Mouse (Mus musculus): ENCODE measurements around the gene Casp14. TPM values are rescaled to one million over a fixed set of nuclear protein-coding genes. Genes with fewer than 3 reads are reported as not detected.
A peak's percentile ranks its signal among the peaks of the same experiment; 100 is the strongest.

Casp14 gene
- total RNA-seq (2021) = not detected
- long read RNA-seq, experiment 1 = 0 reads
- long read RNA-seq, experiment 2 = 0 reads

DNA sequence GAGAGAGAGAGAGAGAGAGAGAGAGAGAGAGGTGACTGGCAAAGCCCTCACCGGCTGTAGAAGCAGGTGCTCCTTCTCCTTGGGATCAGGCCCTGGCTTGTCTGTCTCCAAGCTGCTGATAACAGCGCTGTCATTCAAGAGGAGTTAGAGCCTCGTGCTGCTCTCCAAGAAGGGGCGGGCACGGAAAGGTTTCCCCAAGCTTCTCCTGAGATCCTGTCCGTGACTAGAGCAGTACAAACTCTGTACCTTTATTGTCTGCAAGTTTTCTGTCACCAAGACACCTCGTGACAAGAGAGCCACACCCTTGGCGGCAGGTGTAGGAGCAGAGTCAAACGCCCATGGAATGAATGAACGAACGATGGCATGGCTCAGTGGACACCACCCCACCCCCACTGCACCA lies at the start of gene Casp14:
Casp14 (minus strand) TSS at position 239 of the 400 bp plus-strand sequence.
- DNase-seq = no peak
- intact Hi-C loops (cut with DNase I; ENCODE audit: low total_unique reads) = no loop called here

DNA sequence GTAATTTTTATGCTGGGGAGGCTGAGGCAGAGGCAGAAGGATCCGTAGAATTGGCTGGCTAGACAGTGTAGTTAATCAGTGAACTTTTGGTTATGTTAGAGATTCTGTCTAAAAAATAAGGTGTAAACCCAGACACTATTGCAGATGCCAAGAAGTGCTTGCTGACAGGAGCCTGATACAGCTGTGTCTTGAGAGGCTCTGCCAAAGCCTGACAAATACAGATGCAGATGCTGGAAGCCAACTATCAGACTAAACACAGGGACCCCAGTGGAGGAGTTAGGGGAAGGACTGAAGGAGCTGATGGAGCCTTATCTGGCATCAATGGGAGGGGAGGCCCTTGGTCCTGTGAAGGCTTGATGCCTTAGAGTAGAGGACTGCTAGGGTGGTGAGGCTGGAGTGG lies 47.5 kb upstream of the Casp14 start:
- DNase-seq = no peak
- intact Hi-C loops (cut with DNase I; ENCODE audit: low total_unique reads) = no loop called here

DNA sequence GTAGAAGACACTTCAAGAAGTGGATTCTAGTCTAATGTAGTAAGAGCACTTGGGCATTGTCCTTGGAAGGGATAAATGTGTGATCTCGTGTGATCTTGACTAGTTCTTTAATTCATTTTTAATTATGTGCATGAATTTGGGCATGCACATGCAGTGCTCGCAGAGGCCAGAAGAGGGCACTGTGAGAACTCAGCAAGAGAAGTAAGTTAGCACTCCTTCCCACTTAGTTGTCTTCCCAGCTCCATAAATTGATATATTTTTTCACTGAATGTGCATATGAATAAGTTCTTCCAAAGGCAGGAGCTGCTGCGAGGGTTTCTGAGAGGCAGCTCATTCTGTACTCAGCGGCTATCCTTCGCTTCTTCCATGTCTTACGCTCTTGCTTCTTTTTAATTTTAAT lies 37.9 kb upstream of the Casp14 start:
- peak; percentile 42 for DNase-seq
- intact Hi-C loops (cut with DNase I; ENCODE audit: low total_unique reads) = no loop called here

DNA sequence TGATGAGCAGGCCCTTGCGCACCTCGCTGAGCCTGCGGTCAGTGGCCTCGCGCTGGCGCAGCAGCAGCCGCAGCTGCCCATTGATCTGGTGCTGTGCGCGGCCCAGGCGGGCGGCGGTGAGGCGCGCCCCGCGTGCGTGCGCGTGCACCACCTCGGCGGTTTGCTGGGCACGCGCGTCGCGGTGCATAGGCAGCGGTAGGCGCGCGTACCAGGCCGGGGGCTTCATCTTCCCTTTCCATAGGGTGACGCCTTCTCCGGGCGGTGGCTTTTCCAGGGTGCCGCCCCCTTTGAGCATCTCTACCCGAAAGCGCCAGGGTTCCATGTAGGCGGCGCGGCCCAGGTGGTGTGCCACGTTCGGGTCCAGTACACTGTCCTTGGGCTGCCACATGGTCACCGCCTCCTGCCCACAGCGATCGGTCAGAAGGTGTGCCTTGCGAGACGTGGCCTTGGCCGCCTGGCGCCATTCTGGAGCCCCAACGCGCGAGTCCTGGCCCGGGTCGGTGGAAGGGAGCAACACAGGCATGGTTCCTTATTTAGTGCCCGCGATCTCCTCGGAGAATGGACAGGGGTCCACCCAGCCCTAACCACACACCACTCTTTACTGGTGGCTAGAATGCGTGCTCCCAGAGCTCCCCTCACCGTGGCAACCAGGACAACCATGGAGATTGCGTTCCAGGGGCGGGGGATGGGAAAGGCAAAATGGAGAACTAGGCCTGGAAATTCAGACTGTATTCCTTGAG lies 34.5 kb upstream of the Casp14 start, which contains the start of gene Ccdc105:
Ccdc105 (minus strand) TSS at position 614 of the 740 bp plus-strand sequence.
- intact Hi-C loops (cut with DNase I; ENCODE audit: low total_unique reads) = no loop called here
- DNase-seq = peak; percentile 30

DNA sequence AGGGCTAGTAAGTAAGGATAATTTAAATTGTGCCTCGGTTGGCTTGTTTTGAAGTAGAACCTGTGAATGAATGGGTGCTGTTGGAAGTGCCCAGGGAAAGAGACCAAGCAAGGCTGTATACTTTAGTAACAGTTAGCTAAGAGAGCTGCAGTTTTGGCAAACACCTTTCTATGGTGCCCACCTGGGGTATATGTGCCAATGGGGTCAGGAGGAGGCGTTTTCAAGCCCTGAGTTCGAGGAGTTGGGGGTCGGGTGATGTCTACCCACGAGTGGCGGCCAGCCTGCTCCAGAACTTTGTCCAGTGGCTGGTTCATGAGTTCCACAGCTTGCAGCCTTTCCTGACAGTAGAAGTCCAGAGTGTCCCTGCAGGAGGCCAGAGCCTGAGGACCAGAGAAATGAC lies 30.9 kb upstream of the Casp14 start:
- DNase-seq = no peak
- intact Hi-C loops (cut with DNase I; ENCODE audit: low total_unique reads) = no loop called here

DNA sequence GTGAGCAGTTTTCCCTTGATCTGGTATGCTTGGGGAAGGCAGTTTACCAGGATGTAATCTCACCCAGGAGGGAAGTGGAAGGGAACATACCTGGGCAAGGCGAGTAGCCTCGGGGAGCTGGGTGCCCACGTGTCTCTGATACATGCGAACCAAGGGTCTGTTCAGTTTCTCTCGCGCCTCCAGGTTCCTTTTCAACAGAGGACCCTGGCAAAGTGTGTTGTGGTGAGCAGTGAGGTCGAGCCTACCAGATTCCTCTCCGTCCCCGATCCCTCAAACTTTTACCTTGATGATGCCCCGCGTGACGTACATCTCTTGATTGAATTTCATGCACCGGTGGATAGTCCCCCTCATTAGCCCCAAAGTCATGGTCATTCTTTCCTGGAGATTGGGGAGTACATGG lies 30.1 kb upstream of the Casp14 start:
- intact Hi-C loops (cut with DNase I; ENCODE audit: low total_unique reads) = no loop called here
- DNase-seq = no peak

DNA sequence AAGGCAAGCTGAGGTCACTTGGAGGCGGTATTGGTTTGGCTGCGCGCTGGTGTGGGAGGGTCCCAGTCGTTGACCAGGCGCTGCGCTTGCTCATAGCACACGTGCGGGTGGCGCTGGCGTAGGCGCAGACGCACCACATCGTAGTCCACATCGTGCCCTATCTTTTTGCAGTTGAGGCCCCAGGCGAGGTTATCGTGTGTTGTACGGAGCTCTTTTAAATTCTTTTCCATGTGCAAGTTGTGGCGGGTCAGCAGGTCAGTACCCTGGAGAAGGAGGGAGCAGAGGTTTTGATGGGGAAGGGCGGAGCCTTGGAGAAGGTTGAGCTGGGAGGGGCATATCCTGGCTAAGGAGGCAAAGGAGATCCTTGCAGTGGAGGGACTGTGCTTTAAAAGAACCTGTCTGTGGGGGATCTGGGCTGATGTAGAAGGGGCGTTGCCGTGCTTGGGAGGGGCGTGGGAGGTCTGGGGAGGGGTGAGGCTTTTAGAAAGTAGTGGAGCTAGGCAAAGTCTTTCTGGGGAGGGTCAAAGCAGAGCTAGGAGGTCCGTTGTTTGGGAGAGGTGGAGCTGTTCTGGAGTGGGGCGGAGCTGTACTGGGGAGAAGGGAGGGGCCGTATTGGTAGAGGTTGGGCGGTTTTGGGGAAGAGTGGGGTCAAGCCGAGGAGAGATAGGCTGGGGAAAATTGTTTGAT lies 29.1 kb upstream of the Casp14 start:
- intact Hi-C loops (cut with DNase I; ENCODE audit: low total_unique reads) = no loop called here

DNA sequence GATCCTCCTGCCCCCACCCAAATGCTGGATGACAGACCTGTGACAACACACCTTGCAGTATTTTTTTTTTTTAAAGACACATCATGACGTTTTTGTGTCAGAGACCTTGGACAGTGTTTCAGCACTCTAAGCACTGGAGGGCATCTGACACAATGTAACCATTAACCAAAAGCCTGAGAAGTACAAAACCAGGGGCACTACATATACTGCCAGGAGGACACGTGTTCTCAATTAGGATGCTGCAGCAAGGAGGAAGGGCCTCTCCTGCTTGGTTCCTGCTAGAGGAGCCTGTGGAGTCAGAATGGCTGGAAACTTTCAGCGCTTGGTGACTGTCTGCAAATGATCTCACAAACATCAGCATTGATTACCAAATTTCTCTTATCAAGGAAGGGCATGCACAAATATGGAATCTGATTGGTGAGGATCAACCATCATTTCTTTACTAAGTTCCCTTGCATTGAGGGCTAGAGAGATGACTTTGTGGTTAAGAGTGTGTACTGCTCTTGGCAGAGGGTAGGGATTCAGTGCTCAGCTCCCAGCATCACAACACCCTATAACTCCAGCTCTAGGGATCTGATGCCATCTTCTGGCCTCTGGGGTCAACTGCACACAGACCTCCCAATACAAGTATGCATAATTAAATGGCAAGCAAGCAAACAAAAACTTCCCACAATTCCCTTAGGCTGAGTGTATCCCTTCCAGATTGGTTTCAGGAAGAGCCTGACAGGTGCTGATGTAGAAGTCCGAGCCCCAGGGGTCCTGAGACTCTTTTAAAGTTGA lies 27.5 kb upstream of the Casp14 start:
- DNase-seq = no peak
- intact Hi-C loops (cut with DNase I; ENCODE audit: low total_unique reads) = no loop called here

More for the DNA sequence above, 29.1 kb upstream of the Casp14 start:
- no peak for DNase-seq

DNA sequence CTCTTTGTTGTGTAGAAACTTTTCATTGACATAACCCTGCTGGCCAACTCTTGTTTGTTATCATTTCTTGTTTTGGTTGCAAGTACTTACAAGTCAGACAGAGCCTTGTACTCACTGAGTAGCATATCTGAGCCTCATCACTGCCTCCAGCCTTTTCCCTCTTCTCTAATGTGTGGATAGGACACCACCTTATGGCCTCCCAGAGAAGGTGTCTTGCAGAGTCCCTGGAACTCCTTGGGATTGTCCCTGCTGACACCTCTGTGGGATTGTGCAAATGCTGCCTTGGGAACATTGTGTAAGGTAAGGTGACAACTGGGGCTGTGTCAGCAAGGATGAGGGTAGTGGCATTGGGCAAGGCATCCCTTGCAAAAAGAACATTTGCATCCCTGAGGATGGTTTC lies 25.6 kb upstream of the Casp14 start:
- no peak for DNase-seq
- intact Hi-C loops (cut with DNase I; ENCODE audit: low total_unique reads) = no loop called here

DNA sequence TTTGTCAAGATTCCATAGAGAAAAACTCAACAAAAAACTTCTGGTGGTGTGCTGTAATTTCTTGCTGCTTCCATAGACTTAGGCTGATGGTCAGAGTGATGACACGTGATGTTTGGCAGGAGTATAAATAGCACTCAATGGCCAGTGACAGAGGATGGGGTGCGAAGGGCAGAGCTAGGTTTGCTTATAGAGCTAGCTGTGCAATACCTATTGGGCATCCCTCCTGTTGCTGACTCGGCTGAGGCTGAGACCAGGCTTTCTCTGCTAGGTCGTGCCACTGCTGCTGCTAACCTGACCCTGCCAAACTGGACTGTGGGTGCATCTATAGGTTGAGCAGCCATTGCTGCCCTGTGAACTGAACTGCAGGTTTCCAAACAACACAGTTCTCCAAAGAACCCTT lies 21.7 kb upstream of the Casp14 start:
- intact Hi-C loops (cut with DNase I; ENCODE audit: low total_unique reads) = no loop called here
- DNase-seq = no peak

DNA sequence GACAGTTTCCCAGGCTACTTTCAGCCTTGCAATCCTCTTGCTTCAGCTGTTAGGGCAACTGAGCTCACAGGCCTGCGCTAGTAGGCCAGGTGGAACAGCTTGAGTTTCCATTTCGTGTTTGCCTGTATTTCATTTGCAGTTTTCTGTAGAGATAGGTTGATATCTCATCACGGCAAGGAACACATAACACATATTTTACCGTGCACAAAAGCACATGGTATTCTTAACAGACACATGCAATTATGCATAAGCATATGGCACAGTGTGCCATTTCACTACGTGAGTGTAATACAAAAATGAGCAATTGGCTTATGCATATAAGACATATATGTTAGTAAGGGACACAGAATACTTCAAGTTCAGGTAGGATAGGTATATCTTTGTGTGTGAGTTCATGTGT lies 9.8 kb upstream of the Casp14 start:
- intact Hi-C loops (cut with DNase I; ENCODE audit: low total_unique reads) = no loop called here
- no peak for DNase-seq

DNA sequence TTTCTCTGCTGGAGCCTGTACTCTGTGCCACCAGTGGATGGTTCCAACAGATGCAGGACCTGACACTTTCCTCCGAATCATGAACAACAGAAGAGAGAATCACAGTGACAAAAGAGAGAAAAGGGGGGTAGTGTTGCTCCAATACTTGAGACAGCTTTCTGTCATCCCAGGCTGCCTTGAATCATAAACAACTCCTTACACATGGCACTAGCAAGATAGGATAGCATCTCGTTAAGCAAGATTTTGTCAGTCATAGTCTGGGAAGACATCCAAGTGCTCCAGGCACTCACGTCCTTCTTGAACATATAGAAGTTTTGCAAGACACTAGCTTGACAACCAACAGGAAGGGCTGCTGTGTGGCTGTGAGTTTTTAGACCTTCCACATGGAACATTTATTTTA lies 8.9 kb upstream of the Casp14 start:
- DNase-seq = no peak
- intact Hi-C loops (cut with DNase I; ENCODE audit: low total_unique reads) = no loop called here

DNA sequence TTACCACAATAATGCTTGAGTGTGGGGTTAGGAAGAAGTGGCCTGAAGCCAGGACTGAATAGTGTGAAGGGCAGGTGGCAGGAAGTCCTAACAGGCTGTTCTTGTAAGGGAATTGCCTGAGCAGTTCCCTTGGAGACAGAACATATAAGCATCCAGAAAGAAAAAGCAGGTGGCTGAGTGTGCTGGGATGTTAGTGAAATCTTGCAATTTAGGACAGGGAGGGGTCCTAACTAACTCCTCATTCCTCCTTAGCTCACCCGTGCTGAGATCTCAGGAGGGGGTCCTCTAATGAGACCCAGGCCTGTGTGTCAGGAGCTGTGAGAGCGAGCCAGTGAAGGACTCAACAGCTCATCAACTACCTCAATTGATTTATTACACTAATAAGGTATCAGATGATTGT lies 5.3 kb upstream of the Casp14 start:
- intact Hi-C loops (cut with DNase I; ENCODE audit: low total_unique reads) = no loop called here

DNA sequence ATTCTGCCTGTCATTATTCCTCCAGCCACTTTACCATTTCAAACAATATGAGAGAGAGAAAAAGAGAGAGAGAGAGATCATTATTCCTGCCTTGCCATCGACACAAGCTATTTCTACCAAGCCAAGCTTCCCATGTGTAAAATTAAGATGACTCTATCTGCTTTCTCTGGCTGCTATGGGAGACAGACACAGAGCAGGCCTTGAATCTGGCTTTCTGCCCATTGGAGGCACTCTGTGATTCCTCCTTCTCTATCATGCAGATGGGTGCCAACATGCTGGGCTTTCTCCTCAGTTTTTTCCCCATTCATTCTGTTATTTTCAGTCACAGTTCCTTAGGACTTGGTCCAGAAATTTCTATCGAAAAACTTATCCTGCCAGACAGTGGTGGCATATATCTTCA lies 4.6 kb upstream of the Casp14 start:
- DNase-seq = no peak
- intact Hi-C loops (cut with DNase I; ENCODE audit: low total_unique reads) = no loop called here

More for the DNA sequence above, 5.3 kb upstream of the Casp14 start:
- no peak for DNase-seq

DNA sequence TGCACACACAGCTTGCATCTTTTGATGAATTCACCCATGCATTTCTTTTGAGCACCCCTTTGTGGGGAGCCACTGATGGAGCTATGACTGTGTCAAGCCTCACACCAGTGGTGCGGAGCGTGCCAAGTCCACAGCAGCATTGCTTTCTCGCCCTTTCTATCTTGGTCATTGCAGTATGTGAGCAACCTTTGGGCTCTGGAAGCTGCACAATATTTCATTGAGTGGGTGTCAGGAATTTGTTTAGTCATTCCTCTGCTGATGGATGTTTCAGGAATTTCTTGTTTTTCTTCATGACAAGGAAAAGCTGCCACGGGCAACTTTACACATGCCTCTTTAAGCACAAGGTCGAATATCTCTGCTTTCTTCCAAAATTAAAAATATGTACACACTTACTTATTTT lies 3.9 kb upstream of the Casp14 start:
- DNase-seq = no peak
- intact Hi-C loops (cut with DNase I; ENCODE audit: low total_unique reads) = no loop called here

DNA sequence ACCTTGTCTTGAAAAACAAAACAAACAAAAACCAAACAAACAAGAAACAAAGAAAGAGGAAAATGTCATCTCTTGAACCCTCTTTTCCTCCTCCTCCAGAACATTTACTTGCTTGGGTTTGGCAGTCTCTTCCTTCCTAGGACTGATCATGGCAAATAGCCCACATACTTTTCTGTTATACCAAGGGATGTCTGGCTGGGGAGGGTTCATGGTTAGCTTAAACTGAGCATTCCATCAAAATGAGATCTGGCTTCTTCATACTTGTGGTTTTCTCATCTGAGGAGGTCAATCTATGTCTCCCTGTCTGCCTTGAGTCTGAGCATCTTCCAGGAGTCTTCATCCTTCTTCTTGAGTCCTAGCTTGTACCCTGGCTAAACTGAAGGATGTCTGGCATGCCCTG lies 1.9 kb downstream of the Casp14 start:
- intact Hi-C loops (cut with DNase I; ENCODE audit: low total_unique reads) = no loop called here
- DNase-seq = no peak

DNA sequence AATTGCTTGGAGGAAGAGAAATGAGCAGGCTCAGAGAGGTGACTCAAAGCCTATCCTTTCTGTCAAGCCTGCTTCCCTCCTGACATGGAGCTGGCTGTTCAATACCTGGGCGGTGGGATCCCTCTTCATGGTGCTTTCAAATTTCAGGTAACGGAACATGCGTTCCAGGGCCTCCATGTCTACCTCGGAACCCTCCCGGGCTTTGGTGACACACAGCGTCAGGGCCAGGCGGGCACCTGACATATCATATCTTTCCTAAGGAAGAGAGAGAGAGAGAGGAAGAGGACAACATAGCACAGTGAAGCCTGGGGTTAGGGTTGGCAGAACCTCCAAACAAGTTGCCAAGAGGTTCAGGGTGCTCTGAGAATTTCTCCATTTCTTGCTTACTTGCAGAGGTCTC lies 2.9 kb downstream of the Casp14 start:
- intact Hi-C loops (cut with DNase I; ENCODE audit: low total_unique reads) = no loop called here
- DNase-seq = no peak

DNA sequence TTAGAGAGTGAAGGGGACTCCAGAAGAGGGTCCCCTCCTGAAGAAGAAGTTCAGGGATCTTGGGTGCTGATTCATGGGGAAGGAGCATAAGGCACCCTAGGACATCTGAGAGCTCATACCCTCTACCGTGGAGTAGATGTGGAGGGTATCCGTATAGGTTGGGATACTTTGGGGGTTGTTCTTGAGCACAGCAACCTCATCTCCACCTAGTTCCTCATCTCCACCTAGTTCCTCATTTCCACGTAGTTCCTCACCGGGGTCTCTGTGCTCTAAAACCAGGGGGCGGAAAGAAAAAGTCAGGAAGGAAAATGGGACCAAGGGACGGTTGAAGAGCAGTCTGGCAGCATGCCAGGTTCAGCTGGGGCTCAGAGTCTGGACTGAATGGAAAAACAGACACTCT lies 4.0 kb downstream of the Casp14 start:
- intact Hi-C loops (cut with DNase I; ENCODE audit: low total_unique reads) = no loop called here
- DNase-seq = no peak

DNA sequence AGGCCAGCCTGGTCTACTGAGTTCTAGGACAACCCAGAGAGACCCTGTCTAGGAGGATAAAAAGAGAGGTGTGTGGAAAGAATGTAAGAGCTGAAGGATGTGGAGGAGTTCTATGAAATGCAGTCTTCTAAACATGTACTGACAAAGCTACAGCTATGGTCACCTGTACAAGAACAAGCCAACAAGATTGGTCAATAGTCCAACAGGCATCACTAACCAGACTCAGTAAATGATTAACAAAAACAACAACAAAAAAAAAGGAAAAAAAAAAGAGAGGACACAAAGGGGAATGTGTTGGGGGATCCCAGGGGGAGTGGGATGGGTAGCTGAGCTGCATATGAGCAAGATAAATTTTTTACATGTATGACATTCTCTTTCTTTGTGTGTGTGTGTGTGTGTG lies 7.4 kb downstream of the Casp14 start:
- intact Hi-C loops (cut with DNase I; ENCODE audit: low total_unique reads) = no loop called here
- DNase-seq = no peak

DNA sequence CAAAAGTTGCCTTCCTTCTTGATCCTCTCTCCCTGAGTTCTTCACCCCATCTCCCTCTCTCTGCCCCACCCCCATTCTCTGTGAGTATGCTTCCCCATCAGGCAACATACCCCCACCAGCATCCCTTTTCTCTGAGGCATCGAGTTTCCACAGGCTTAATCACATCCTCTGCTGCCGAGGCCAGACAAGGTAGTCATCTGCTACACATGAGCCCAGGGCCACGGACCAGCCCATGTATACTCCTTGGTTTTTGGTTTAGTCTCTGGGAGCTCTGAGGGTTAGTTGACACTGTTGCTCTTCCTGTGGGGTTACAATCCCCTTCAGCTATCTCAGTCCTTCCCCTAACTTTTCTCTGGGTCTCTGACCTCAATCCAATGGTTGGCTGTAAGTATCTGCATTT lies 17.2 kb downstream of the Casp14 start:
- DNase-seq = no peak
- intact Hi-C loops (cut with DNase I; ENCODE audit: low total_unique reads) = no loop called here

DNA sequence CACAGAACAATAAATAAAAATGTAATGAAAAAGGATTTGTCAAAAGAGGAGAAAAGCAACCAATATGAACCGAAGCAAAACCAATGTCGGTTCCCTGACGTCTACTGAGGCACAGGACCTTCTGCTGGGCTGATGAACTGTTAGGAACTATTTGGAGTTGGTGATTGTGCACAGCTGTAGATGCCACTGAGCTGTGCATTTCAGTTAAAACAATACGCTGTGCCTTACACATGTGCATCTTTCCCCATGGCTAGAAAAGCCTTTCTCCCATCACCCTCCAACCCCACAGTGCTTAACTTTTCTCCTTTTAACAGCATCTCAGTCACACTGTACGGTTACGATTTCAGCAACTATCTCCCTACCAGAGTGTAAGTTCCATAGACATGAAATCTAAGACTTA lies 28.1 kb downstream of the Casp14 start:
- intact Hi-C loops (cut with DNase I; ENCODE audit: low total_unique reads) = no loop called here
- DNase-seq = no peak

Measured in gastrocnemius, postnatal 14 days (tissue).